Mouse (Mus musculus) hindbrain, postnatal 0 days (tissue): ENCODE measurements around the gene Eefsec. TPM values are rescaled to one million over a fixed set of nuclear protein-coding genes. Genes with fewer than 3 reads are reported as not detected.

Experiments
- ATAC-seq: fragments of 200-750 bp; cut with Nextera tagmentation; 2 replicates; pipeline ENCODE4 v1.8.0; 2017; ENCODE audit warnings: mild to moderate bottlenecking, moderate TSS enrichment, moderate library complexity
- DNase-seq: peaks from one replicate; pipeline ENCODE4 v3.0.0-alpha.2; 2015; ENCODE audit warnings: low spot score
- H3K27ac ChIP-seq: fragments of 300-500 bp; sonication (generic); 2 replicates; pipeline ENCODE4 v1.5.1; 2014; ENCODE audit warnings: mild to moderate bottlenecking
- H3K27me3 ChIP-seq: fragments of 300-500 bp; sonication (generic); 2 replicates; pipeline ENCODE4 v1.6.1; 2014; ENCODE audit warnings: low read length, mixed read lengths; ENCODE audit not compliant: insufficient read depth
- H3K36me3 ChIP-seq: fragments of 300-500 bp; sonication (generic); 2 replicates; pipeline ENCODE4 v1.6.1; 2014; ENCODE audit warnings: low read length, mixed read lengths; ENCODE audit not compliant: insufficient read depth
- H3K4me1 ChIP-seq: fragments of 300-500 bp; sonication (generic); 2 replicates; pipeline ENCODE4 v1.6.1; 2014; ENCODE audit warnings: antibody characterized with exemption, low read length, mixed read lengths; ENCODE audit not compliant: insufficient read depth
- H3K4me2 ChIP-seq: fragments of 300-500 bp; sonication (generic); 2 replicates; pipeline ENCODE4 v1.6.1; 2014; ENCODE audit warnings: low read depth, mild to moderate bottlenecking, low read length, moderate library complexity, mixed read lengths
- H3K4me3 ChIP-seq: fragments of 300-500 bp; sonication (generic); 2 replicates; pipeline ENCODE4 v1.5.1; 2014; ENCODE audit warnings: low read length
- H3K9ac ChIP-seq: fragments of 300-500 bp; sonication (generic); replicated peaks from 2 replicates; pipeline ENCODE4 v1.6.1; 2014; ENCODE audit warnings: mild to moderate bottlenecking, low read length, moderate library complexity, mixed read lengths
- H3K9me3 ChIP-seq: fragments of 300-500 bp; sonication (generic); 2 replicates; pipeline ENCODE4 v1.6.1; 2016; ENCODE audit warnings: low read length, mixed read lengths
- CTCF ChIP-seq: IDR thresholded peaks from 2 replicates; pipeline ENCODE4 v1.5.1; 2016; ENCODE audit warnings: antibody characterized with exemption, control low read depth, low read depth
- WGBS: fragments of 180-500 bp; shearing (Covaris S2); extraction: QIAGEN DNeasy Blood & Tissue Kit; methylation state at CpG from one replicate; pipeline ENCODE4 v1.1.7; 2014; 5-methylcytosine and 5-hydroxymethylcytosine counted together
- polyA plus RNA-seq: library from polyadenylated mRNA; unstranded; fragments of >200 nt; fragmentation: Nextera tagmentation; extraction: Ambion mirVana; gene quantifications from 2 replicates; pipeline ENCODE4 v1.2.1, GENCODE M21; 2015
- total RNA-seq: library from RNA; depleted of rRNA; stranded (reverse); fragments of >200 nt; gene quantifications from 2 replicates; pipeline ENCODE4 v1.2.3, GENCODE M21; 2014

The Eefsec gene
- total and polyA plus RNA-seq, 2 experiments from 2014 or later = 20.6 to 25.6 TPM

GRCm38 (mm10) chr6:88369851-88370635, 76.3 kb downstream of the Eefsec start:
- 45% methylated on average over 8 of the region's 8 CpGs for WGBS
- DNase-seq (peak; percentile 63), ATAC-seq (no peak)
- Histone ChIP-seq H3K9me3 (no peaks in the 10 kb centered on the region), H3K4me1 (0 out of 2 replicates have a peak, but pooled peaks cover 4% of the 10 kb centered on the region), H3K27me3 (no peaks in the 10 kb centered on the region), H3K4me2 (no peak overlapping the region), H3K27ac (no peak overlapping the region), H3K36me3 (no peaks in the 10 kb centered on the region), H3K4me3 (no peak overlapping the region), H3K9ac (no peak overlapping the region)
- no peak for TF ChIP-seq CTCF

- WGBS = 76% methylated on average over 1 of the region's 1 CpGs
- TF ChIP-seq CTCF = no peak
- H3K36me3 ChIP-seq = no peaks in the 10 kb centered on the region
- H3K27ac ChIP-seq = no peak overlapping the region
- H3K9ac ChIP-seq = no peak overlapping the region
- no peaks in the 10 kb centered on the region for H3K9me3 ChIP-seq
- H3K4me3 ChIP-seq = no peak overlapping the region
- no peaks in the 10 kb centered on the region for H3K4me1 ChIP-seq
- no peak for DNase-seq
- no peak for ATAC-seq
- H3K4me2 ChIP-seq = no peak overlapping the region
- H3K27me3 ChIP-seq = no peaks in the 10 kb centered on the region
Observed at GRCm38 (mm10) chr6:88363475-88364012, 82.8 kb downstream of the Eefsec start.

GRCm38 (mm10) chr6:88361096-88361495, 85.2 kb downstream of the Eefsec start:
- no peaks in the 10 kb centered on the region for H3K36me3 ChIP-seq
- WGBS = 91% methylated on average over 1 of the region's 1 CpGs

GRCm38 (mm10) chr6:88358210-88358609, 88.1 kb downstream of the Eefsec start:
- Histone ChIP-seq H3K27me3 (no peaks in the 10 kb centered on the region), H3K9ac (no peak overlapping the region), H3K4me3 (no peak overlapping the region), H3K9me3 (no peaks in the 10 kb centered on the region), H3K36me3 (no peaks in the 10 kb centered on the region), H3K4me2 (no peak overlapping the region), H3K27ac (no peak overlapping the region), H3K4me1 (no peaks in the 10 kb centered on the region)
- TF ChIP-seq CTCF = no peak
- no peak for DNase-seq
- no peak for ATAC-seq

More at GRCm38 (mm10) chr6:88361096-88361495, 85.2 kb downstream of the Eefsec start:
- no peaks in the 10 kb centered on the region for H3K4me1 ChIP-seq
- H3K4me2 ChIP-seq = no peak overlapping the region
- no peak overlapping the region for H3K9ac ChIP-seq
- no peak overlapping the region for H3K27ac ChIP-seq
- no peaks in the 10 kb centered on the region for H3K9me3 ChIP-seq
- TF ChIP-seq CTCF = no peak
- H3K27me3 ChIP-seq = no peaks in the 10 kb centered on the region
- no peak for DNase-seq
- no peak overlapping the region for H3K4me3 ChIP-seq
- no peak for ATAC-seq

GRCm38 (mm10) chr6:88355866-88356265, 90.5 kb downstream of the Eefsec start:
- Histone ChIP-seq H3K27me3 (no peaks in the 10 kb centered on the region), H3K27ac (no peak overlapping the region), H3K36me3 (no peaks in the 10 kb centered on the region), H3K4me3 (no peak overlapping the region), H3K9ac (no peak overlapping the region), H3K9me3 (no peaks in the 10 kb centered on the region), H3K4me2 (no peak overlapping the region), H3K4me1 (no peaks in the 10 kb centered on the region)
- WGBS = 85% methylated on average over 3 of the region's 3 CpGs
- ATAC-seq (no peak), DNase-seq (no peak)
- no peak for TF ChIP-seq CTCF

- H3K4me1 ChIP-seq = no peaks in the 10 kb centered on the region
- H3K4me2 ChIP-seq = no peak overlapping the region
- WGBS = 44% methylated on average over 4 of the region's 4 CpGs
- ATAC-seq (peak; percentile 45; the same call in 1 of the 2 replicates), DNase-seq (peak; percentile 40)
- H3K36me3 ChIP-seq = no peaks in the 10 kb centered on the region
- TF ChIP-seq CTCF = no peak
- no peaks in the 10 kb centered on the region for H3K9me3 ChIP-seq
- no peak overlapping the region for H3K9ac ChIP-seq
- H3K4me3 ChIP-seq = no peak overlapping the region
- no peak overlapping the region for H3K27ac ChIP-seq
- H3K27me3 ChIP-seq = no peaks in the 10 kb centered on the region
Observed at GRCm38 (mm10) chr6:88352541-88352940, 93.8 kb downstream of the Eefsec start.

GRCm38 (mm10) chr6:88346776-88347175, 99.6 kb downstream of the Eefsec start:
- WGBS = 82% methylated on average over 1 of the region's 1 CpGs
- Histone ChIP-seq H3K9ac (no peak overlapping the region), H3K4me2 (no peak overlapping the region), H3K9me3 (no peaks in the 10 kb centered on the region), H3K4me3 (no peak overlapping the region), H3K36me3 (no peaks in the 10 kb centered on the region), H3K4me1 (peaks cover 19% of the 10 kb centered on the region), H3K27ac (no peak overlapping the region), H3K27me3 (no peaks in the 10 kb centered on the region)
- ATAC-seq = no peak
- TF ChIP-seq CTCF = no peak
- peak; percentile 30 for DNase-seq
